Mouse (Mus musculus): ENCODE results near the gene Cd82.

DNA sequence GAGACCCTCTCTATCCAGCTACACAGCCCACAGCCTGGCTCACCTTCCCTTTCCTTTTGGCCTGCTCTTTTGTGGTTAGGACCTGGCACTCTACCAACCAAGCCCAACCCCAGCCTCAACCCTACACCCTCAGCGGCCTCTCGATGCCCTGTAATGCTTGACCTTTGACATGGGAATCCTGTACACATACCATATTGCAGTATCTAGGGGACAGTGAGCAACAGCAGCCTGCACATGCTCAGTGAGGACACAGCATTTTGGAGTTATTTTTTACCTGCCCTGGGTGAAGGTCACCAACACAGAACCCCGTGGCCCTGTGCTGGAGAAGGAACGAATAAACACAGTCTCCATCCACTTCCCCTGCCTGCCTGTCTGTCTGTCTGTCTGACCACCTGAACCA is 27.4 kb downstream of the Cd82 start:
- TF ChIP-seq CTCF (IDR thresholded peaks at IDR 0.05; ENCODE audit: borderline replicate concordance, control insufficient read depth, extremely low read depth, insufficient read depth, low read length, poor library complexity): no peak
- no peak for TF ChIP-seq POLR2A (IDR thresholded peaks at IDR 0.05; ENCODE audit: control insufficient read depth, extremely low read depth, insufficient read depth, low read length, poor library complexity)
